Mouse (Mus musculus): Measurements from ENCODE around the gene Nsa2.

The Nsa2 gene

GRCm38 (mm10) chr13:97086316-97086715 lies 51.4 kb downstream of the Nsa2 start:
- DNase-seq = no peak

- DNase-seq = no peak
These were observed 55.3 kb downstream of the Nsa2 start for GRCm38 (mm10) chr13:97082432-97082831.

- no peak for DNase-seq
These were observed 57.1 kb downstream of the Nsa2 start for GRCm38 (mm10) chr13:97080615-97081014.

- no peak for DNase-seq
These were observed 57.5 kb downstream of the Nsa2 start for GRCm38 (mm10) chr13:97080201-97080600.

All from lung, postnatal 14 days (tissue).